Mouse (Mus musculus) MEL (cell line): ENCODE measurements around the gene Tldc2. TPM values are rescaled to one million over a fixed set of nuclear protein-coding genes. Genes with fewer than 3 reads are reported as not detected.
A peak's percentile ranks its signal among the peaks of the same experiment; 100 is the strongest.

Experiments
- DNase-seq: peaks from one replicate; pipeline ENCODE4 v3.0.0; 2011; ENCODE audit warnings: low read depth, low spot score
- H3K27ac ChIP-seq: 2 replicates; pipeline ENCODE4 v1.5.1; 2012; ENCODE audit warnings: low read depth, mild to moderate bottlenecking, control low read depth, low read length, moderate library complexity; ENCODE audit not compliant: control insufficient read depth
- H3K27me3 ChIP-seq, 2 experiments: fragments of 150-350 bp in 1 of 2; sonication (generic) in 1 of 2; 2 replicates each; pipeline ENCODE4 v1.6.1; 2012; ENCODE audit warnings: low read length in 2 of 2, mild to moderate bottlenecking in 2 of 2, improper control_type of control experiment in 1 of 2, moderate library complexity in 1 of 2; ENCODE audit not compliant: insufficient read depth in 2 of 2, control insufficient read depth in 1 of 2
- H3K36me3 ChIP-seq, 2 experiments: 2 replicates each; pipeline ENCODE4 v1.6.1; 2012 to 2014; ENCODE audit warnings: low read length in 2 of 2, improper control_type of control experiment in 1 of 2, inconsistent platforms in 1 of 2, mild to moderate bottlenecking in 1 of 2; ENCODE audit not compliant: insufficient read depth in 2 of 2, control insufficient read depth in 1 of 2
- H3K4me1 ChIP-seq, 2 experiments: fragments of 150-350 bp in 1 of 2; sonication (generic) in 1 of 2; 2 replicates each; pipeline ENCODE4 v1.6.1; 2012; ENCODE audit warnings: low read length in 2 of 2, improper control_type of control experiment in 1 of 2, mild to moderate bottlenecking in 1 of 2; ENCODE audit not compliant: insufficient read depth in 2 of 2, control insufficient read depth in 1 of 2
- H3K4me3 ChIP-seq, 2 experiments: fragments of 150-350 bp in 1 of 2; sonication (generic) in 1 of 2; 2 replicates each; pipeline ENCODE4 v1.5.1; 2012; ENCODE audit warnings: low read depth in 2 of 2, low read length in 2 of 2, mild to moderate bottlenecking in 2 of 2, moderate library complexity in 2 of 2, control low read depth in 1 of 2, improper control_type of control experiment in 1 of 2; ENCODE audit not compliant: control insufficient read depth in 1 of 2, insufficient read depth in 1 of 2
- H3K79me2 ChIP-seq: 2 replicates; pipeline ENCODE4 v1.6.1; 2012; ENCODE audit warnings: mild to moderate bottlenecking, low read length, moderate library complexity; ENCODE audit not compliant: control insufficient read depth, poor library complexity, insufficient read depth
- H3K9ac ChIP-seq: 2 replicates; pipeline ENCODE4 v1.6.1; 2012; ENCODE audit warnings: low read depth, mild to moderate bottlenecking, control low read depth, low read length, moderate library complexity; ENCODE audit not compliant: control insufficient read depth, poor library complexity, severe bottlenecking
- H3K9me3 ChIP-seq: fragments of 150-350 bp; sonication (generic); replicated peaks from 2 replicates; pipeline ENCODE4 v1.6.1; 2012; ENCODE audit warnings: mild to moderate bottlenecking, low read length, improper control_type of control experiment, moderate library complexity; ENCODE audit not compliant: insufficient read depth
- CHD1 ChIP-seq: IDR thresholded peaks from 2 replicates; pipeline ENCODE4 v1.6.1; 2012; ENCODE audit warnings: low read depth, mild to moderate bottlenecking, inconsistent platforms, low read length, improper control_type of control experiment
- CTCF ChIP-seq, 3 experiments: IDR thresholded peaks in 2 of 3; conservative IDR thresholded peaks in 1 of 3; 2 replicates each; pipeline ENCODE4 v1.5.1; 2011 to 2012; ENCODE audit warnings: low read length in 3 of 3, low read depth in 2 of 3, mild to moderate bottlenecking in 2 of 3, improper control_type of control experiment in 1 of 3, inconsistent platforms in 1 of 3, mixed read lengths in 1 of 3, moderate library complexity in 1 of 3; ENCODE audit not compliant: control insufficient read depth in 1 of 3, insufficient read depth in 1 of 3, poor library complexity in 1 of 3, severe bottlenecking in 1 of 3
- ELF1 ChIP-seq: IDR thresholded peaks from 2 replicates; pipeline ENCODE4 v1.6.1; 2014; ENCODE audit warnings: low read depth, mild to moderate bottlenecking, inconsistent platforms, low read length, improper control_type of control experiment, moderate library complexity
- EP300 ChIP-seq, 2 experiments: IDR thresholded peaks; 2 replicates each; pipeline ENCODE4 v1.6.1; 2011; ENCODE audit warnings: improper control_type of control experiment in 2 of 2, low read length in 2 of 2, low read depth in 1 of 2, mild to moderate bottlenecking in 1 of 2
- ETS1 ChIP-seq: IDR thresholded peaks from 2 replicates; pipeline ENCODE4 v1.6.1; 2012; ENCODE audit warnings: low read depth, mild to moderate bottlenecking, inconsistent platforms, low read length, improper control_type of control experiment, moderate library complexity
- GABPA ChIP-seq: IDR thresholded peaks from 2 replicates; pipeline ENCODE4 v1.6.1; 2012; ENCODE audit warnings: low read depth, mild to moderate bottlenecking, inconsistent platforms, low read length, improper control_type of control experiment, moderate library complexity
- HCFC1 ChIP-seq: IDR thresholded peaks from 2 replicates; pipeline ENCODE4 v1.6.1; 2012; ENCODE audit warnings: low read depth, mild to moderate bottlenecking, inconsistent platforms, low read length, improper control_type of control experiment, moderate library complexity
- MAFK ChIP-seq: IDR thresholded peaks from 2 replicates; pipeline ENCODE4 v1.6.1; 2011; ENCODE audit warnings: low read depth, mild to moderate bottlenecking, low read length, improper control_type of control experiment, borderline replicate concordance
- MAX ChIP-seq: IDR thresholded peaks from 2 replicates; pipeline ENCODE4 v1.6.1; 2011; ENCODE audit warnings: low read length, improper control_type of control experiment
- MAZ ChIP-seq: IDR thresholded peaks from 2 replicates; pipeline ENCODE4 v1.6.1; 2012; ENCODE audit warnings: low read depth, mild to moderate bottlenecking, inconsistent platforms, low read length, improper control_type of control experiment
- MXI1 ChIP-seq: IDR thresholded peaks from 2 replicates; pipeline ENCODE4 v1.6.1; 2011; ENCODE audit warnings: mild to moderate bottlenecking, low read depth, low read length, improper control_type of control experiment
- MYB ChIP-seq: IDR thresholded peaks from 2 replicates; pipeline ENCODE4 v1.6.1; 2011; ENCODE audit warnings: mild to moderate bottlenecking, low read depth, low read length, improper control_type of control experiment
- NRF1 ChIP-seq: IDR thresholded peaks from 2 replicates; pipeline ENCODE4 v1.6.1; 2014; ENCODE audit warnings: low read depth, mild to moderate bottlenecking, inconsistent platforms, low read length, improper control_type of control experiment, moderate library complexity; ENCODE audit not compliant: poor library complexity, insufficient read depth, severe bottlenecking
- POLR2A ChIP-seq, 2 experiments: IDR thresholded peaks; 2 replicates each; pipeline ENCODE4 v1.6.1; 2011 to 2012; ENCODE audit warnings: low read length in 2 of 2, mild to moderate bottlenecking in 2 of 2, control low read depth in 1 of 2, improper control_type of control experiment in 1 of 2, low read depth in 1 of 2, moderate library complexity in 1 of 2; ENCODE audit not compliant: control insufficient read depth in 1 of 2, insufficient read depth in 1 of 2, poor library complexity in 1 of 2
- RAD21 ChIP-seq: IDR thresholded peaks from 2 replicates; pipeline ENCODE4 v1.6.1; 2011; ENCODE audit warnings: mild to moderate bottlenecking, low read depth, low read length, improper control_type of control experiment
- RCOR1 ChIP-seq: IDR thresholded peaks from 2 replicates; pipeline ENCODE4 v1.6.1; 2012; ENCODE audit warnings: low read depth, mild to moderate bottlenecking, inconsistent platforms, low read length, improper control_type of control experiment
- TBP ChIP-seq: IDR thresholded peaks from 2 replicates; pipeline ENCODE4 v1.8.0; 2011; ENCODE audit warnings: low read depth, low read length, improper control_type of control experiment
- USF2 ChIP-seq, 2 experiments: IDR thresholded peaks; 2 replicates each; pipeline ENCODE4 v1.6.1; 2011 to 2012; ENCODE audit warnings: improper control_type of control experiment in 2 of 2, low read length in 2 of 2, borderline replicate concordance in 1 of 2, inconsistent platforms in 1 of 2, low read depth in 1 of 2, mild to moderate bottlenecking in 1 of 2; ENCODE audit not compliant: insufficient read depth in 1 of 2
- ZKSCAN1 ChIP-seq: IDR thresholded peaks from 2 replicates; pipeline ENCODE4 v1.6.1; 2012; ENCODE audit warnings: low read depth, mild to moderate bottlenecking, inconsistent platforms, low read length, improper control_type of control experiment, moderate library complexity
- ZMIZ1 ChIP-seq: IDR thresholded peaks from 2 replicates; pipeline ENCODE4 v1.6.1; 2012; ENCODE audit warnings: low read depth, mild to moderate bottlenecking, inconsistent platforms, low read length, improper control_type of control experiment, moderate library complexity
- ZNF384 ChIP-seq: IDR thresholded peaks from 2 replicates; pipeline ENCODE4 v1.6.1; 2012; ENCODE audit warnings: low read depth, mild to moderate bottlenecking, inconsistent platforms, low read length, improper control_type of control experiment
- polyA plus RNA-seq, 2 experiments: library from polyadenylated mRNA; stranded (reverse) in 1 of 2; unstranded in 1 of 2; fragments of >175 nt in 1 of 2; fragments of >200 nt in 1 of 2; gene quantifications; 2 replicates each; pipeline versions ENCODE4 v1.2.1 to v1.2.4; 2012; ENCODE audit warnings: low replicate concordance in 2 of 2, low read depth in 1 of 2; ENCODE audit not compliant: insufficient read length in 2 of 2, insufficient read depth in 1 of 2, missing spikeins in 1 of 2
- total RNA-seq: library from RNA; depleted of rRNA; stranded (reverse); fragments of 300-350 nt; gene quantifications from 2 replicates; pipeline ENCODE4 v1.2.3, GENCODE M21; 2012

Tldc2 gene
- total and polyA plus RNA-seq, 3 experiments: not detected

GRCm38 (mm10) chr2:157099532-157100318 lies 12.9 kb downstream of the Tldc2 start:
- Histone ChIP-seq H3K79me2 (no peaks in the 10 kb centered on the region), H3K36me3 (peaks cover 0 to 3% of the 10 kb centered on the region in 2 experiments; a peak in 1 of 4 replicates), H3K4me1 (no peaks in the 10 kb centered on the region), H3K4me3 (no peak overlapping the region), H3K27me3 (no peaks in the 10 kb centered on the region), H3K9me3 (no peaks in the 10 kb centered on the region), H3K27ac (no peak overlapping the region), H3K9ac (no peak overlapping the region)
- TF ChIP-seq CTCF (IDR thresholded peaks at IDR 0.05 in 2 of 3, conservative IDR thresholded peaks at IDR 0.05 in 1 of 3; ENCODE audit: control insufficient read depth in 1 of 3, insufficient read depth in 1 of 3, low read depth in 2 of 3, low read length in 3 of 3, poor library complexity in 1 of 3, severe bottlenecking in 1 of 3) (no peak), TBP (no peak), RCOR1 (no peak), EP300 (IDR thresholded peaks at IDR 0.05; ENCODE audit: low read depth in 1 of 2, low read length in 2 of 2) (no peak), ELF1 (no peak), ZKSCAN1 (no peak), MAX (no peak), USF2 (IDR thresholded peaks at IDR 0.05; ENCODE audit: borderline replicate concordance in 1 of 2, insufficient read depth in 1 of 2, low read depth in 1 of 2, low read length in 2 of 2) (no peak), HCFC1 (no peak), MYB (no peak), MAZ (no peak), ETS1 (no peak), MXI1 (no peak), CHD1 (no peak), GABPA (no peak), ZNF384 (no peak), NRF1 (no peak), RAD21 (no peak)
- peak; percentile 16 for DNase-seq

- Histone ChIP-seq H3K4me1 (no peaks in the 10 kb centered on the region), H3K4me3 (no peak overlapping the region), H3K79me2 (no peaks in the 10 kb centered on the region), H3K36me3 (peaks cover 0 to 3% of the 10 kb centered on the region in 2 experiments; a peak in 1 of 4 replicates), H3K27me3 (no peaks in the 10 kb centered on the region), H3K9ac (no peak overlapping the region)
- TF ChIP-seq ZMIZ1 (no peak), CHD1 (no peak), POLR2A (IDR thresholded peaks at IDR 0.05; ENCODE audit: control insufficient read depth in 1 of 2, insufficient read depth in 1 of 2, low read depth in 1 of 2, low read length in 2 of 2, poor library complexity in 1 of 2) (no peak), MAFK (no peak), MAZ (no peak)
- TF ChIP-seq, all 39 proteins: peak for 0
- Histone ChIP-seq H3K9me3 (no peaks in the 10 kb centered on the region), H3K27ac (no peak overlapping the region)
- DNase-seq: no peak
Measured at GRCm38 (mm10) chr2:157100319-157100605, 13.4 kb downstream of the Tldc2 start.
